Mouse (Mus musculus) adrenal gland, postnatal 10 days (tissue): Measurements from ENCODE around the gene Aqp9. TPM values are rescaled to one million over a fixed set of nuclear protein-coding genes. Genes with fewer than 3 reads are reported as not detected.

ENCODE experiments used
- DNase-seq: peaks from one replicate; pipeline ENCODE4 v3.0.0; 2021; ENCODE audit warnings: mixed read lengths
- total RNA-seq, 2 experiments: library from RNA; stranded (reverse); gene quantifications; 2 replicates each; pipeline ENCODE4 v1.2.3; 2021

Aqp9 gene
- total RNA-seq, 2 experiments from 2014 or later: 17.2 to 35.8 TPM

- peak; percentile 27 for DNase-seq
These were observed 838 bp downstream of the Aqp9 start for GRCm38 (mm10) chr9:71167473-71168215.

GRCm38 (mm10) chr9:71166871-71167465, 1.5 kb downstream of the Aqp9 start:
- peak; percentile 51 for DNase-seq

- no peak for DNase-seq
These were observed 2.3 kb downstream of the Aqp9 start for GRCm38 (mm10) chr9:71166019-71166705.

- DNase-seq: no peak
These were observed 3.0 kb downstream of the Aqp9 start for GRCm38 (mm10) chr9:71165510-71165909.

DNA sequence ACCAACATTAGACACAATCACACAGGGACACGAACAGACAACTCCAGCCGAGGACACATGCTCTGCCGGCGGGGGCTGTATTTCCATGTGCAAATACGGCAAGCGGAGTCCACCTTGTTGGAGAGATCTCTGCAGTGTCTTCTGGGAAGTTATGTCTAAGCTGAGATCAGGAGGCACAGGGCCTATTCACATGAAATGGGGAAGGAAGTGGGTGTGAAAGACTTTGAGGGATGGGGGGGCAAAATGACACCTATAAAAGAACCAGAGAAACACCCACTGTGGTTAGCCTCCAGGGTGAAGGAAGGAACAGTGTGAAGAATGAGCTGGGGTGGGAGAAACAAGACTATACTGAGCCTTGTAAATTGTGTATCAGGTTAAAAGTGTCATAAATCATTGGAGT, 3.4 kb downstream of the Aqp9 start:
- DNase-seq: no peak

- DNase-seq: no peak
These were observed 4.1 kb downstream of the Aqp9 start for GRCm38 (mm10) chr9:71164353-71164752.

DNA sequence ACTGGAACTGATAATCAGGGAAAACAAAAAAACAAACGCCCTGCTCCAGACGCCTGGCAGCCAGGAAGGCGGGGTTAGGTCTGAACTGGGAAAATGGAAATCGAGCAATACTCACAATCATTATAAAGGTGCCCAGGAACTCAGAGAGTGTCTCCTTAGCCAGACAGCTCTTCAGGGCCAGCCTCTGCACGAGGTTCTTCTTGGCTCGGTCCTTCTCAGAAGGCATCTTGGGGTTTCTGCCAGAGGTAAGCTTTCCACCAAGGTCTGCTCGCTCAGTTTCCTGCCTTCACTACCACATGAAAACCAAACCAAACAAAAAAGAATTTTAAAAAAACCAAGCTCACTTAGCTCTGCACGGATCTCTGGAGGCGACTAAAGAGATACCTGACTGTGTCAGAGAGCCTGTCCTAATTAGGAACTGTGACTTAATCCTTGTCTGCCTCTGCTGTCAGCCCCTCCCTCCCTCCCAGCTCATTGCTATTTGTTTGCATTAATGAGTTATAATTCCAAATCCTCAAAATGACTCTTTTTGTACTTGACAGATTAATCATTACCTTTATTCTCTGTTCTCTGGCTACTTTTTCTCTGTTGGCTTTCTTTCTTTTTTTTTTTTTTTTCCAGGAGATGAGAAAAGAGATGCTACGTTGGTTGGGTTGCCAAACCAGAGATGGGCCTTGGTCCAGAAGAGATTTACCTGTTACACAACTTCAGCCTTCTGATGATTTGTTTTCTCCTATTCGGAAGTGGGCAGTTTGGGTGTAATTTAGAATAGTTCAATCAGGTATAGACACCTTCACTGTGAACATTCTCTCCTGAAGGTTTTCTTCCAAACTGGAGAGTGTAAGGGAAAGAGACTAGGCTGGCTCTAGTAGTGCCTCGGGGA, 5.4 kb downstream of the Aqp9 start:
- DNase-seq: no peak

DNA sequence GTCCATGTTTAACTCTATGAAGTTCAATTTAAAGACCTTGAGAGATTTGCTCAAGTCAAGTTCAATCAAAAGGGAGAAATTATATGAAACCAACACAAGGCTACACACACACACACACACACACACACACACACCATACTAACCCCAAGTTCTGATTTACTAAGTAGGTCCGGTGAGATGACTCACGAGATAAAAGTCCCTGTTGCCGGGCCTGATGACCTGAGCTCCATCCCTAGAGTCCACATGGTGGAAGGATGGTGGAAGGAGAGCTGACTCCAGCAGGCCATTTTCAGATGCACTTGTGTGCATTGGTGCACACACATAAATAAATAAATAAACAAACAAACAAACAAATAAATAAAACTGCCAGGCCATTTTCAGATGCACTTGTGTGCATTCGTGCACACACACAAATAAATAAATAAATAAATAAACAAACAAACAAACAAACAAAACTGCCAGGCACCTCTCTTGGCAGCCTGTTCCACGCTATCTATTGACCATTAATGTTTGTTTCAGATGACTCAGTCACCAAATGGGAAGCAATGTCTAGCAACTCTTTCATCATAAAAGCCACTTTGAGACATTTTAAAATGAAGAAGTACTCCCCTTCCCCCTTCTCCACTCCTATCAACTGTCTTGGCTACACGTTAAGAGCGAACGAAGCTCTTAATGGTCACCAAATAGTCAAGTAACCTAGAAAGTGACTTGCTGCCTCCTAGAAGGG, 6.2 kb downstream of the Aqp9 start:
- DNase-seq: no peak

DNA sequence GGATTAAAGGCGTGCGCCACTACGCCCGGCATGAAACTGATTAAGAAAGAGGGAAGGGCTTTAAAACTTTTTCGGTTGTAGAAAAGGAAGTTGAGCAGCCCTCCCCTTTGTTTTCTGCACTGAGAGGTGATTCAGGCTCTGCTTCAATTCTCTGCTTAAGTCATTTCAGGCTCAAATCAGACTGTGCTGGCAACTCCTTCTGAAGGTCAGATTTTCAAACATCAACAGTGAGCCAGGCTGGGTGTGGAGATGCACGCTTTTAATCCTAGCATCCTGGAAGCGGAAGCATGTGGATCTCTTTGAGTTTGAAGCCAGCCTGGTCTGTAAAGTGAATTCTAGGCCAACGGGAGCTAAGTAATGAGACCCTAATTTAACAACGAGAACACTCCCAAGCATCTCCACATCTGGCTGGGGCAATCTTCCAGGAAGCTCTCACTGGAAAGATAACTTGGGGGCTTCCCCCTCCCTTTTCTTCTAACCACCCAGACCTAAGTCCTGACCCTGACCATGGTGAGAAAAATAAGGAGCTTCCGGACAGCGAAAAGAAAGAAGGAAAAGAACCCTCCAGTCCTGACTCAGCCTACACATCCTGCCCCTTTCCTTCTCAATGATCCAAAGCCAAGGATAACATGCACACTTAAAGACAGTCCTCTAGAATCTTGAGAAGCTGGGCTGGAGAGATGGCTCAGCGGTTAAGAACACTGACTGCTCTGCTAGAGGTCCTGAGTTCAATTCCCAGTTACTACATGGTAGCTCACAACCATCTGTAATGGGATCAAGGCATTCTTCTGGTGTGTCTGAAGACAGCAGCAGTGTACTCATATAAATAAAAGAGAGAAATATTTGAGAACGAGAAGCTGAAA, 7.4 kb downstream of the Aqp9 start:
- DNase-seq: no peak

GRCm38 (mm10) chr9:71159686-71160085, 8.8 kb downstream of the Aqp9 start:
- no peak for DNase-seq

DNA sequence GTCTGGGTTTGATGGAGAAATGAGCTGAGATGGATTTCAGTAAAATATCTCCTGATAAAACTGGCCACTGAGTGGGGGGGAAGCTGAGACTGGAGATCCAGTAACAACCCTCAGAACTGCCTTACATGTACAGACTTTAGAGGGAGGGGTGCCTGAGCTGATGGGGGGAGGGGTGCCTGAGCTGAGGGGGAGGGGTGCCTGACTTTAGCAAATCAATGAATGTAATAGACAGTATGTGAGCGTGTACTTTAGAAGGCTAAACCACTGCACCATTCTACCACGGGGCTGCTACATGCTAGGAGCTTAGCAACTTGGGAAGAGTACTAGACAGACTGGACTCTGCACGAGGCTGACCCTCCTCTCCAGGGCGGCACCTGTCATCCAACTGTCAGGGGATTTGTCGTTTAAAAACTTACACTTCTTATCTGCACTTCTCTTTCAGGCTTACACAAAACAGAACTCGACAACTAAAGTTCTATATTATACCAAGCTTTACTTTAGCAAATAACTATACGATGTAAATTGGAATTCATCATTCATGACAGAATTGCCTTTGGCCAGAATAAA, 9.3 kb downstream of the Aqp9 start:
- DNase-seq: no peak

- no peak for DNase-seq
These were observed 10.4 kb downstream of the Aqp9 start for GRCm38 (mm10) chr9:71157921-71158646.

GRCm38 (mm10) chr9:71156447-71157035, 11.9 kb downstream of the Aqp9 start:
- no peak for DNase-seq

- DNase-seq: no peak
These were observed 13.0 kb downstream of the Aqp9 start for GRCm38 (mm10) chr9:71155399-71156005.

DNA sequence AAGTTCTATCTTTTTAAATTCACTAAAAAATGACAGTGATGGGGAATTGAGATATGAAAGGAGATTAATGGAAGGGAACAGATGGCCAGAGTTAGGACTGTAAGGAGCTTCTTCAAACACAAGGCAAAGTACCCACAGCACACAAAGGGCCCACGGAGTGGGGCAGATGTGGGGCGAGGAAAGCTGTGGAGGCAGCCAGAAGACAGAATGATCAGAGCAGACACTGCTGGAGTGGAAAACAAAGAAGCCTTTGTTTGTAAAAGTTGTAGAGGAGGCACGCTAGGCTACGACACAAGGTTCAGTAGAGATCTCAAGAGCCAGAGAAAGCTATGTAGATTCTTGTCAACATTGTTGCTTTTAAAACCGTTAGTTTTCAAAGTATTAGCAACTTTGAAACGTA, 17.1 kb downstream of the Aqp9 start:
- DNase-seq: no peak

GRCm38 (mm10) chr9:71150175-71150574, 18.3 kb downstream of the Aqp9 start:
- DNase-seq: no peak

GRCm38 (mm10) chr9:71148890-71149289, 19.6 kb downstream of the Aqp9 start:
- no peak for DNase-seq

- DNase-seq: no peak
These were observed 22.3 kb downstream of the Aqp9 start for GRCm38 (mm10) chr9:71146210-71146609.

DNA sequence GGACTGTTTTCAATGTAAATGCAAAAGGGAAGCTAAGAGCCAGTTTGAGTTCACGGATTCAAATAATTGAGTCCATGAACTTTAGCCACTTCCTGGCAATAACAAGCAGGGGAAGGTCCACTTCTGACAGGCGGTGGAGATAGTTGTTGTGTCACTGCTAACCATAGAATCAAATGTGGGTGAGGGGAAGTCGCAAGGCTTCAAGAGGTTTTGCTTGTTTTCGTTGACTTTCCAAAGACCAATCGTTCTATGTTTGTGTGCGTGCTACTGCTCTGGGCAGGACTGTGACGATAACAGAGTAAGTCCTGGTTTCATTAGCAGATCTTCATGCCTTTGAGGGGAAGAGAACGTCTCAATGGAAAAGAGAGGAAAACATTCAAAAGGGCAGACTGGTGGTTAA, 28.3 kb downstream of the Aqp9 start:
- DNase-seq: no peak
